Mouse (Mus musculus) heart, adult 2 months (tissue): Measurements from ENCODE around the gene Mrpl10.

Experiments used
- CTCF ChIP-seq: fragments of 200-600 bp; IDR thresholded peaks from 2 replicates; pipeline ENCODE4 v1.8.1; 2022; ENCODE audit warnings: antibody characterized with exemption, mild to moderate bottlenecking, moderate library complexity
- EP300 ChIP-seq: fragments of 200-500 bp; IDR thresholded peaks from 2 replicates; pipeline ENCODE4 v1.6.1; 2011; ENCODE audit warnings: low read depth, low read length, control low read depth; ENCODE audit not compliant: insufficient read depth
- POLR2A ChIP-seq: fragments of 200-500 bp; IDR thresholded peaks from 2 replicates; pipeline ENCODE4 v1.6.1; 2011; ENCODE audit warnings: mild to moderate bottlenecking, low read depth, low read length, control low read depth; ENCODE audit not compliant: insufficient read depth

GRCm38 (mm10) chr11:97013121-97013670 lies 28.2 kb upstream of the Mrpl10 start, which contains the start of gene Sp6:
- TF ChIP-seq POLR2A (no peak), CTCF (no peak), EP300 (no peak)
